Mouse (Mus musculus): ENCODE data around the gene Ggt6. TPM values are rescaled to one million over a fixed set of nuclear protein-coding genes. Genes with fewer than 3 reads are reported as not detected.
"Not testable (repeated sequence)": the region's sequence is repeated elsewhere in the genome, so short reads cannot be mapped to it uniquely, and the experiment has no call there.

The Ggt6 gene
- total RNA-seq, 2 experiments from 2014 or later = not detected

DNA sequence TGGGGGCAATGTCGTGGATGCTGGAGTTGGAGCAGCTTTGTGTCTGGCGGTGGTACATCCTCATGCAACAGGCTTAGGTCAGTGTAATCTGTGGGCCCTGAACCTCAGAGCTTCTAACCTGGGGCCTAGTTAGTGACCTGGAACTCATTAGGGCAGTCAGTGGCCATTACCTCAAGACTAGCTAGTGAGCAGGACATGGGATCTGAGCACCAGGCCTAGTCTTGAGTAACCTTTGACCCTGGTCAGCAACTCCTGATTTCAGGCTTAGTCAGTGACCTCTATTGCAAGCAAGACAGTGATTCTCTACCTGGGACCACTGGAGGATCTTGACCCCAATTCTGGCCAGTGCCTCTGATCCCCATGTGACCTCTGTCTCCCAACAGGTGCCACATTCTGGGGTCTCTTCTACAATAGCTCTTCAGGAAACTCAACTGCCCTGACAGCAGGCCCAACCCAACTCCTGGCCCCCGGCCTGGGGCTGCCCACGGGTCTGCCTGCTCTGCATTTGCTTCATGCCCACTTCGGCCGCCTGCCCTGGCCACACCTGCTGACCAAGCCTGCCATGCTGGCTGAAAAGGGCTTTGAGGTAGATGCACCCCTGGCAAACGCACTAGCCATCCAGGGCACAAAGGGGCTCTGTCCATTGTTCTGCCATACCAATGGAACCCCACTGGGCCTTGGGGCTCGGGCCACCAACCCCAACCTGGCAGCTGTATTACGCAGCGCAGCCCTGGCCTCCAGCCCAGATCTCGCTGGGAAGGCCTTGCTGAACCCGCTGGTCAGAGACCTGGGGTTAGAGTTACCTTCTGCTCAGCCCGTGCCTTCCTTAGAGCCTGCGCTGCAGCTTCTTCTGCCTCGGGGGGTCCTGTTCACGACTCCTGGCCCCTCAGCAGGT, 1.7 kb downstream of the Ggt6 start:
- peak; percentile 60 for DNase-seq
- intact Hi-C loops (cut with DNase I) = no loop called here

DNA sequence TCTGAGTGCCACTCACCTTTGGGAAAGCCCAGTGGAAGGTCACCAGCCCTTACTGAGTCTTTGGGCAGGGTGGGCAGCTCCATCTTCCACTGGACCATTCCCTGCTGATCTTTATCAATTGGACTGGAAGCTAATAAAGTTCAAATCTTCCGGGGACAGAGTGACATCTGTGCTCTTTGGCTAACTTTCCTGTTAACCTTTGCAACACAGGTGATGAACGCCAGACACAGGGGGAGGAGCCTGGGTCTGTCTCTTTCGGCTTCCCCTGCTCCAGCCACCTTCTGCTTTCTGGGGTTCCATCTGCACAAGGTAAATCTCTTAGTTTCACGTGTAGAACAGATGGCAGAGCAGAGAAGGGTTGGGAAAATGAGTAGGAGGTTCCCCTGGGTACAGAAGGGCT, 3.1 kb downstream of the Ggt6 start:
- intact Hi-C loops (cut with DNase I) = no loop called here
- DNase-seq = no peak

DNA sequence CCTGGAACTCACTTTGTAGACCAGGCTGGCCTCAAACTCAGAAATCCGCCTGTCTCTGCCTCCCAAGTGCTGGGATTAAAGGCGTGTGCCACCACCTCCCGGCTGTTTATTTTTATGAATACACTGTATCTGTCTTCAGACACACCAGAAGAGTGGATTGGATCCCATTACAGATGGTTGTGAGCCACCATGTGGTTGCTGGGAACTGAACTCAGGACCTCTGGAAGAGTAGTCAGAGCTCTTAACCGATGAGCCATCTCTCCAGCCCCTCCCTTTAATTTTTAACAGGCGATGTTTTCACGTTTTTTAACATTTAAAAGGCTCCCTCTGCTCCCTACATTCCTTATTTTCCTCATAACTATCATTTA, 5.3 kb downstream of the Ggt6 start:
- DNase-seq; intact Hi-C loops (cut with DNase I): not testable (repeated sequence)

DNA sequence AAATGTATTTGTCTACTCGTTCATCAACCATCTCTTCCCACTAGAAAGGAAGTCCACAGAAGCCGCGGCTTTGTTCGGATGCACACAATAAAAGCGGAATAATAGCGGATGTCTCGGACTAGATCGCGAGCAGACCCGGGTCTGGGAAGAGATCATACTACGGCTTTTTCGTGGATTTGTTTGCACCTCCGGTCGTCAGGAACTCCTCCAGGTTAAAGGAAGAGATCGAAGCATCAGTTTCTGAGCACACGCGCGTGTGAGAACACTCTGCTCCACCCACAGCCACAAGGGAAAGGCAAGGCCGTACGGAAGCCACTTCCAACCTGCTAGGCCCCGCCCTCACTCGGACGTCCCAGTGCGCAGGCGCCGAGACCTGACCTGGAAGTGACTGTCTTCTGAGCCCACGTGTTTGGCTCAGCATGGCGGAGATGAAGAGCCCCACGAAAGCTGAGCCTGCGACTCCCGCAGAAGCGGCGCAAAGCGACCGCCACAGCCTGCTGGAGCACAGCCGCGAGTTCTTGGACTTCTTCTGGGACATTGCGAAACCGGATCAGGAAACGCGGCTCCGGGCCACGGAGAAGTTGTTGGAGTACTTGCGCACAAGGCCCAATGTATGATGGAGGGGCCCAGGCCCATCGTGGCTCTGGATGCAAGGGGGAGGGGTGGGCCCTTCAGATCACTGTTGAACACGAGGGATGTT, 5.8 kb downstream of the Ggt6 start, which contains the start of gene Mybbp1a:
Gene Mybbp1a (plus strand): TSS at position 391 of the 700 bp plus-strand sequence.
- intact Hi-C loops (cut with DNase I) = no loop called here
- peak; percentile 99 for DNase-seq

DNA sequence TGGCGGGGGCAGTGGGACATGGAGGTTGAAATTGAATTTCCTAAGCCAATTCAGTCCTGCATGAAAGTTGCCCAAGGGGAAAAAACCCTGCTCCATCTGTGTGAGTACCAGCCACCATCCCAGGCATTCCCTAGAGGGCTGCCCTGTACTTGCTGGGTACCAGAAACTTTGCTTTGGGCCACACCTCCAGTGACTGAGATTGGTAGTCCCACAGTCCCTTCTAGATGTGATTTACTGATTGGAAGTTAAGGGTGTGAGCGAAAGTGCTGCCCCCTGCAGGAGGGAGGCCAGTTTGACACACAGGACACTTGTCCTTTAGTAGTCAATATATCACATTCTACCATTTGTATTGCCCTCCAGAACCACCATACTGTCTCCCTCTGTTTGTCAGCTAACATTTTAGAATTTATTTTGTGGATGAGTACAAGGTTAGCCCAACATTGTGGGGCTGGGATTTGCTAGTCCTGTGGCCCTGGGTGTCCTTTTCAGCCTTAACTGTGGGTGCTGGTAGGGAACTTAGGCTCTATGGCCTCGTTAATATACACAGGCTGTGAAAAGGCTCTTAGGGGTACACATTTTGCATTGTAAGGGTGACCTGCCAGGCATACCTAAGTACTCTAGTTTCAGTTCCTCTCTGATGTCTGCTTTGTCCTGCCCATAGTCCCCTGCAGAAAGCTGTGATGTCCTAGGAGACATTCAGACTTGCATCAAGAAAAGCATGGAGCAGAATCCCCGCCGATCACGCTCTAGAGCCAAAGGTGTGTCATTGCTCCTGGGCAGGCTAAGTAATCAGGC, 11.2 kb downstream of the Ggt6 start:
- intact Hi-C loops (cut with DNase I) = no loop called here
- DNase-seq = peak; percentile 44

DNA sequence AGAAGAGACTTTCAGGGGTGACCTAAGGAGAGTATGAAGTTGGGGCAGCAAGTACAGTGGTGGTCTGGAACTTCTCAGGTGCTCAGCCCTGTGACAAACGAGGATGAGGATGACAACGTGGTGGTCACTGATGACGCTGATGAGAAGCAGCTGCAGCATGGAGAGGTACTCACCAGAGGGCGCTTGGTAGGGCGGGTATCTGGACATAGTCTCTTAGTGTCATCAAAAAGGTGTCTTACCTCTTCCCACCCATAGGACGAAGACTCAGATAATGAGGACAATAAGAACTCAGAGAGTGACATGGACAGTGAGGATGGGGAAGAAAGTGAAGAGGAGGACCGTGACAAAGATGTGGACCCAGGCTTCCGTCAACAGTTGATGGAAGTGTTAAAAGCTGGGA, 12.1 kb downstream of the Ggt6 start:
- intact Hi-C loops (cut with DNase I) = no loop called here
- no peak for DNase-seq

DNA sequence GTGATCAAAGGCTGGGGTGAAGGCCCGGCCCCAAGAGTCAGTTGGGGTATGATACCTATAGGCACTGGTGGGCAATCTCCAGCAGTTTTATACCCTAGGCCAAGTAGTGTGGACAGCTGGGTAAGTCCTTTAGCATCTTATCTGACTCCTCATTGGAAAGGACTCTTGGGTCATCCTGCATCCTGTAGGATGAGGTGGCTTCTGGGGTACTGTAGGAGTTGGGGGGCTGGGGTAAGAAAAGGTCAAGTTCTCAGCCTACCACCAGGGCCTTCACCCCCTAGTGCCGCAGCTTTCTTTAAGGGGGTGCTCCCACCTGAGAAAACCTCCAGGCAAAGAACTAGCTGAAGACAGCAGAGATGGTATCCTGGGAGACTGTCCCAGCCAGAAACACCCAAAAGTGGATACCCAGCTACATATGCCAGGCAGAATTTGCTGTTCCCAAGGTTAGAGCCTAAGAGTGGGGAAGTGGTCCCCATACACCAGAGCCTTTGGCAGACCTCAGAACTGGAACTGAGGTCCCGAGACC, 16.9 kb downstream of the Ggt6 start:
- DNase-seq = no peak
- intact Hi-C loops (cut with DNase I) = loop anchor here (10.0 kb wide), 1 partner anchor 113 kb away; no protein-coding TSS in a partner anchor

DNA sequence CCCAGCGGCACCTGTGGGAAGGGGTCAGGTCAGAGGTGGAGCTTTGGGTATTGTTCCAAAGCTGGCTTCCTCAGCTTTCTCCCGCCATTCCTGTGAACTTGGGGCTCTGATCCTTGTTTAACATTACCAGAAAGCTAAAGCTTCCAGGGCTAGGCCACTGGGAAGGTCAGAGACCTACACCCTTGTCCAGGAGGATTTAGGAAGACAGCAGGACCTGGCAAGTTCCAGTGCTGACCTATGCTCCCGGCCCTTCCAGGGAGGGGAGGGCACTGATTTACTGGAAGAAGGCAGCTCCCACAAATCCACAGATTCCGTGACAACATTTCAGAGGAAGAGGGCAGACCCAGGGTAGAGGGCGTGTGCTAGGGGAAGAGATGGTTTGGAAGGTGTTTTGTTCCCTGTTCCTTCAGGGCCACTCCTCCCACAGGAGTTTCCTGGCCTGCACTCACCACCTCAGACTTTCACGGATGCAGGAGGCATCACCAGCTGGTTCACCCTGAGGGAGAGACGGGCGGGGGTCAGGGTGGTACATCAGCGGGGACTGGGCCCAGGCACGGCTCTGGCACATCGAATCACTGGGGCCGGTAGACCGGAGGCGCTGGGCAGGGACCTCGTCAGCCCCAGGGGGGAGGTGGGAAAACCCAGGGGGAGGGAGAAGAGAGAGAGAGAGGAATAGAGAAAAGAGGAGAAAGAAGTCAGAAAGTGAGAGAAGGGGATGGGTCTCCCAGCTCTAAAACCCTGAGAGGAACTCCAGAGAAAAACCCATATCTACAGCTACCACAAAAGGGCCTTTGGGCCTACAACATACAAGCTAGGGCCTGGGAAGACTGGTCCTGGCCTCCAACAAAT, 18.0 kb downstream of the Ggt6 start:
- intact Hi-C loops (cut with DNase I) = loop anchor here (10.0 kb wide), 1 partner anchor 111 kb away; no protein-coding TSS in a partner anchor
- DNase-seq = no peak

DNA sequence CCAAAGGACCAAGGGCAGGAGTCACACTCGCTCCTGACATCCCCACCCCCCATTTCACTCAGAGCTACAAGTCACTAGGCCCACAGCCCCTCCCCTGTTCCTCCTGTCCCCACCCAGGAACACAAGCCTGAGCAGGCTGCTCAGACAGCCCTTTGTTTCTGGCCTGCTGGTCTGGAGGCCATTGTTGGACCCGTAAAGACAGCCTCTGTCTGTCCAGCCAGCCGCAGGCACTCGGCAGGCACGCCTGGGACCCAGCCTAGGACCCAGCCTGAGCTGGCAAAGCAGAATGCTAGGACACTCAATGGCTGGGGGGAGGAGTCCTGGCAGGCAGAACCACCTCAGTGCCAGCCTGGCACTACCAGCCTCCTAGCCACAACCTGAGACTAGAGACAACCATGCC, 20.4 kb downstream of the Ggt6 start:
- peak; percentile 62 for DNase-seq
- intact Hi-C loops (cut with DNase I) = loop anchor here (10.0 kb wide), 1 partner anchor 109 kb away; no protein-coding TSS in a partner anchor

DNA sequence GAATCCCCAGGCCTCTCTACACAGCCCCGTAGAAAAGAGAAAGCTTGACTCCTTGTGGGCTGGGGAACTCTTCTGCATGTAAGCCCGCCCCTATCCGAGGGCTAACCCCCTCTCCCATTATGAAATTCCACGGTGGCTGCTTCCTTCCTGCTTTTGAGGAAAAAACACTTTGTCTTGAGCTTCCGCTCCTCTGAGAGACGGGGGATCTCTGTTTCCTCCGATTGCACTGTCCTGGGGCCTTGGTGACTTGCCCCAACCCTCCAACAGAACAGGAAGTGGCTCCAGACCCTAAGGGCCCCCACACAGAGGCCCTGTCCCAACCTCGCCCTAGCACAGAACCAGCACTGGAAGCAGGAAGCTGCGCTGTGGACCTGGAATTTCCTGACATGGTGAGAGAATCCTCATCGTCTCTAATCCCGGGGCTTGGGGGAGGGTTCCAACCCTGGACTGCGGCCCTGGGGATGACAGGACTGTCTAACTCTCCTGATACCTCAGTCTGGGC, 22.7 kb downstream of the Ggt6 start:
- no peak for DNase-seq
- intact Hi-C loops (cut with DNase I) = loop anchor here (10.0 kb wide), 1 partner anchor 107 kb away; no protein-coding TSS in a partner anchor

DNA sequence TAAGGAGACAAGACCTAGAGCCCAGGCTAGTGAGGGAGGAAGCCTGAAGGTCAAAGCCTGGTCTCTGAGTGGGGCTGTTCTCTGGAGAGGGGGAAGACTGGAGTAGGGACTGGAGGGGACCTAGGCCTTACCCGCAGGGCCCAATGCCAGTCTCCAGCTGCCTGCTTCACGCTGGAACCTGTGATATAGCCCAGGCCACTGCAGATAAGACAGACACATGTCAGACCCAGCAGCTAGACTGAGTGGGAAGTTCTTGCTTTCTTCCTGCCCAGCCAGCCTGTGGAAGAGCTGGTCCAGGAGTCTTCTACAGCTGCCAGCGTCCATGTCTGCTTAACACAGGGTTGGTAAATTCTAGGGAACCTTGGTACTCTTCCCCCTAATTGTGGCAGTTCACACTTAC, 23.2 kb downstream of the Ggt6 start:
- DNase-seq = no peak
- intact Hi-C loops (cut with DNase I) = loop anchor here (10.0 kb wide), 1 partner anchor 106 kb away; no protein-coding TSS in a partner anchor

DNA sequence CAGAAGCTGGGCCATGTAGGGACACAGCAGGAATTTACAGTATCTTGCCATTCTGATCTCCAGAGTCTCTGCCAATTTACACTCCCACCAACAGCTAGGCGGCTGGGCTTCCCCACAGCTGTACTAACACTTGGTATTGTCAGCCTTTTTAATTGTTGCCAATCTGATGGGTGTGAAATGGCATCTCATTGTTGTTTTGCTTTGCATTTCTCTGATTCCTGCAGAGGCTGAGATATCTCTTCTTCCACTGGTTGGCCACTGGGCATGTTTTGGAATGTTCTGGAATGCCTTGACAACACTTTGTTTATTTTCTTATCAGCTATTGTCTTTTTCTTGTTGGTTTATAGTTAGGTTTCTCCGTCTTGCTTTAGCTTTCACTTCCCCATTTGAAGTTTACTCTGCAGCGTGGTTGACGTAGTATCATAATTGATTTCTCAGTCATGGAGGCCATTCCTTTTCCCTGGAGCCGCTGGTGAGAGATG, 26.2 kb downstream of the Ggt6 start:
- no peak for DNase-seq
- intact Hi-C loops (cut with DNase I) = no loop called here

DNA sequence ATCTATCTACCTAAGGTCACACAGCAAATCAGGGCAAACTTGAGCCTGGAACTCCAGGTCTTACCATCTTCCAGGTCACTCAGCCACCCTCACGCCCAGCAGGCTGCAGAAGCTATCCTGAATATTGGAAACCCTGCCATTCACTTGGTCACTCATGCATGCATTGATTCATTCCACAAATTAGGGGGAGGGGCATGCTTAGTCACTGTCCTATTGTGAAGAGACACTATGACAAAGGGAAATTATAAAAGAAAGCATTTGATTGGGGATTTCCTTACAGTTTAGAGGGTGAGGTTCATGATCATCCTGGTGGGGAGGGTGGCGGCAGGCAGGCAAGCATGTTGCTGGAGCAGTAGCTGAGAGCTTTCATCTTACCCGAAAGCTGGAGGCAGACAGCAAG, 29.5 kb downstream of the Ggt6 start:
- DNase-seq = no peak
- intact Hi-C loops (cut with DNase I) = no loop called here

DNA sequence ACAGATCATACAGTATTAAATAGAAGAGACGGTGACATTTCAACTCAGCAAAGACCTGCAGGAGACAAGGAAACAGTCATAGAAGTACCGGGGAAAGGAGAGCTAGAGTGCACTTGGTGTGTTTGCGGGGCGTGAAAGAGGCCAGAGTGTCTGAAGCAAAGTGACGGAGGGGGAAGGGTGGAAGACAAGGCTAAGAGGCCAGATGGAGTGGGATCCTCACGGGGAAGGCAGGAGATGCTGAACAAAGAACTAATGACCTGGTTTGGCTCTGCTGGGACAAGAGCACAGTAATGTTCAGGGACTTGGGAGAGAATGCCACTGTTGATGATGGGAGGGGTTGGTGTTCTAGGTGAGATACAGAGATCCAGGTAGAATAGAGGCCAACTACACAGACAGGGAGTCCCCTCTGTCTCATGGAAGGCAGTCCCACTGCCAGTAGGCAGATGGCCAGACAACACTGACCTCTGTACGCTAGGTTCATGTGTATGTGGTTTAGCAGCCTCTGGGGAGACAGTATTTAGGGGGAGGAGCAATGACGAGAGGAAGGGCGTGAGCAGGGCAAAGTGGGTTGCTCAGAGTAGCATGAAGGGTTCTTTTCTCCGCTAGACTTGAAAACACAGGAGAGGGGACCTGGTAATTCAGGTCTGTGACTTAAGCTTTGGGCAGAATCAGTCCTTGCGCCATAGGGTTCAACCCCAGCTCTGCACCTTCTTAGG, 30.8 kb downstream of the Ggt6 start:
- DNase-seq = no peak
- intact Hi-C loops (cut with DNase I) = no loop called here

DNA sequence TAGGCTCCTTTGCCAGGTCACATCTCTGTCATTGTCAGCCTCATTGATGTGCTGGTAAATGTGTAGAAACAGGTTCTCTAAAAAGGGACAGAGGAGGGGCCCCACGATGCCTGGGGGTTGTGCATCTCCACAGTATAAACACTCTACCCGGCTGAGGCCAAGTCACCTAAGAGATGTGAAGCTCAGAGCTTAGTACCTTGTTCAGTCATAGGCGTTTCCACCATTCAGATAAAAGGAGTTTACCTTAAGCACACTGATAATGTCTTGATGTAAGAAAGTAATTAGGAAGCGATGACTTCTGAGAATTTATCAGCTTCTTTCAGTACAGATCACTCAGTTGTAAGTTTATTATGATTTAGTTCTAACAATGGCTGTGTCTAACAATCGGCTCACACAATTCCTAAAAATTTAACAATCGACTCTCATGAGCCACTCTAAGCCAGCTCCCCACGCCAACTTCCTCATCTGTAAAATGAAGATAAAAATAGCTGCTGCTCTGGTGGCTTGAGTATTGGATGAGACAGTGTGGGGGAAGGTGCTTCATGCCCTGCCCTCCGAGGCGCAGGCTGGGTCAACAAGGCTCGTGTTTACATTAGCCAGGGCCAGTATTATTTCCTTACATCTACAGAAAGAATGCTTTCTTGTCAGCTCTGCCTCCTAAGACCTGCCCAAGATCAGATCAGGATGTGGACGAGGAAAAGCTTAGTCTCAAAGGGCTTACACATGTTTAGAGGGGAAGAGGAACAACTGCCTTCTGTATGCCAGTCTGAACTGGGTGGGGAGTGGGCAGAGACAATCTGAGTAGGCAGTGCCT, 31.6 kb downstream of the Ggt6 start:
- intact Hi-C loops (cut with DNase I) = no loop called here

DNA sequence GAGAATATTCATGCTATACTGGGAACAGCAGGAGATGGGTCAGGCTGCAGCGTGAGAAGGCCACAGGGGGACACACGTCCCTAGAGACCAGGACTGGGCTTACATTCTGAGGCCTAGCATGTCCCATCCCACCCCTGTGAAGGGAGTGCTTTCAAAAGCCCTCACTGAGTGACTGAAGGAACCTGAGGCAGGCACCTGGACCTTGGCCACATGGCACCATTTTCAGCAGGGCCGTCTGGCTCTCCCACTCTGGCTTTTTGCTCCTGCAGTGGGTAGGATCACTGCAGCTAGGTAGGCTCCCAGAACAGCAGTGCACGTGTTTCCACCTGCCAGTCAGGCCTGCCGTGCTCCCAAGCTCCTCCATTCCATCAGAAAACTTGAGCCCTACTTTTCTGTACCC, 33.2 kb downstream of the Ggt6 start:
- intact Hi-C loops (cut with DNase I) = no loop called here
- no peak for DNase-seq

More for the DNA sequence above, 31.6 kb downstream of the Ggt6 start:
- no peak for DNase-seq

DNA sequence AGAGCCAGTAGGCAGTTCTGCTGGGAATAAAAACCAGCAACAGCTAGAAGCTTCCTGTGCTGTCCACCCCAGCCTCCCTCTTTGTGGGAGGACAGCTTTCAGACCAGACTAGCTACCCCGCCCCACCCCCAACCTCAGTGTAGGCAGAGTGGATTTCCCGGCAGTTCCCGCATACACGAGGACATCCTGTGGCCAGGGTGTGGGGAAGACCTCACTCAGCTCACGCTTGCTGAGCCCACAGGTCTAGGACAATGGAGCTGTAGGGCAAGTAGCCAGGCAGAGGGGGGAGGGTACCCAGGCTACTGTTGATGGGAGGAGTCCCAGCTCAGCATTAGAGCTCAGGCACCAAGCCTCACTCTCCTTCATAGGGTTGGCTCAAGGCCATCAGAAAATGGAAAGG, 33.9 kb downstream of the Ggt6 start:
- DNase-seq = peak; percentile 79
- intact Hi-C loops (cut with DNase I) = no loop called here

DNA sequence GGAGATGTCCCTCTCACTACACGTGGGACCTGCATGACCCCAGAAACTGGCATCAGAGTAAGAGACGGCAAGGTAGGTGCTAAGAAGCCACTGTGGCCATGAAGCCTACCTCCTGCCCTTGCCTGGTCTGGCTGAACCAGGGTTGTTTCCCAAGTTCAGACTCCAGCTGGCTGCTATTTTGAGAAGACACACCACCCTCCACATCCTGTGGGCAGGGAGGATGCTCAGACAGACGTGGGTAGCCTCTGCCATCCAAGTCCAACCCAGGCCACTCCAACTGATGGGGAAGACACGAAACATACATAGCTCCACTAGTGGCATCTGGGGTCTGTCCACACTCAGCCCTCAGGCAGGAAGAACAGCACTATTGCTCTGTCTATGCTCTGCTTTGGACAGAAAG, 34.7 kb downstream of the Ggt6 start:
- no peak for DNase-seq
- intact Hi-C loops (cut with DNase I) = no loop called here
